ENCODE assay signal across 8 mouse cellular contexts in the genomic region with DNA sequence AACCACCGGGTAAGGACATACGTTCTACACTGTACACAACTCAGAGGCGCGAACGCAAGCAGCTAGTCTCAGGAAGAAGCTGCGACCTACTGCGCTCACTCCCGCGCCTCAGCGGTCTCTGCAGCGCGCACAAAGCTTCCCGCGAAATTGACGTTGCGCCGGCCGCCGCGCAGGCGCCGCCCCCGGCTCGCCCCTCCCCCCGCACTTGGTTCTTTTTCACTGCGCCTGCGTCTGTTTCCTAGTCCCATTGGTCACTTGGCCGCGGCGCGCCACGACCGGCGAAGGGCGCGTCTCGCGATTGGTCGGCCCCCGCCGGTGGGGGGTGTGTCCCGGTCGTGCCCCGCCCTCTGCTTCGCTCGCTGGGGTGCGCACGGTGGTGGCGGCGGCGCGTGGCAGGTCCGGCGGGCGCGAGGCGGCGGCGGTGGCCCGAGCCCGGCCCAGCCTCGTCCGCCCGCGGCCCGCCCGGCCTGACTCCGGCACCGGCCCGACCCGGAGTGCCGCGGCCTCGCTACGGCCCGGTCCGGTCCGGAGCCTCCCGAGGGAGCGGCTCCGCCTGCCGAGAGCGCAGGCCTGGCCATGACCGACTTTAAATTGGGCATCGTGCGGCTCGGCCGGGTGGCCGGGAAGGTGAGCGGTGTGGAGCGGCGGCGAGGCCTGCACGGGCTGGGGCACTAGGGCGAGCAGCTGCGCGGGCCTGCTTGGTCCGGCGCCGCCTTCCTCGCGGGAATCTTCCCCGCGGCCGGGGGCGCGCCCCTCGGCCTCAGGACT. TPM values are rescaled to one million over a fixed set of nuclear protein-coding genes. Genes with fewer than 3 reads are reported as not detected.
DNase-seq lines count a peak whose midpoint lies in the region; ATAC-seq and TF ChIP-seq lines count a peak whose summit lies in the region.

Gene Zmynd19, plus strand, starts transcription at position 372 of the 768 bp plus-strand sequence.

- peaks cover 7% of the 10 kb centered on the region for H3K27me3 ChIP-seq in C2C12 (ENCODE audit: control insufficient read depth, insufficient read depth, insufficient read length)
- H3K27me3 ChIP-seq in erythroblast, embryonic 14.5 days (ENCODE audit: control insufficient read depth), result no peaks in the 10 kb centered on the region
- peaks cover 4% of the 10 kb centered on the region for H3K27me3 ChIP-seq in heart, embryonic 12.5 days (replicated peaks)
- no peaks in the 10 kb centered on the region for H3K27me3 ChIP-seq in kidney, postnatal 0 days (ENCODE audit: insufficient read depth, low read length)
- no peaks in the 10 kb centered on the region for H3K27me3 ChIP-seq in liver, embryonic 11.5 days (replicated peaks; ENCODE audit: control insufficient read depth, insufficient read depth, low read length)
- H3K27me3 ChIP-seq in stomach, embryonic 14.5 days (ENCODE audit: control insufficient read depth, insufficient read depth, low read length), result no peaks in the 10 kb centered on the region

- under 1% methylated on average over 104 of the region's 108 CpGs for WGBS in heart, embryonic 12.5 days
- under 1% methylated on average over 92 of the region's 108 CpGs for WGBS in kidney, postnatal 0 days
- WGBS in liver, embryonic 11.5 days, result under 1% methylated on average over 97 of the region's 108 CpGs
- under 1% methylated on average over 98 of the region's 108 CpGs for WGBS in stomach, embryonic 14.5 days

- H3K4me2 ChIP-seq in heart, embryonic 12.5 days, result peak within 1 kb of the TSS; percentile 94
- H3K4me2 ChIP-seq in kidney, postnatal 0 days (ENCODE audit: low read length), result peak within 1 kb of the TSS; percentile 92
- H3K4me2 ChIP-seq in liver, embryonic 11.5 days, result peak within 1 kb of the TSS; percentile 98
- peak within 1 kb of the TSS; percentile 94 for H3K4me2 ChIP-seq in stomach, embryonic 14.5 days (replicated peaks; ENCODE audit: low read depth, low read length)

- ATAC-seq in heart, embryonic 12.5 days (ENCODE audit: insufficient number of reproducible peaks, low FRiP score), result peak; percentile 100
- ATAC-seq in kidney, postnatal 0 days (replicated peaks; ENCODE audit: low FRiP score, low read depth), result peak; percentile 98
- ATAC-seq in liver, embryonic 11.5 days (replicated peaks; ENCODE audit: low FRiP score), result peak; percentile 95
- peak; percentile 98 for ATAC-seq in stomach, embryonic 14.5 days (ENCODE audit: insufficient number of reproducible peaks, insufficient read depth, low FRiP score, low read depth)

- H3K79me2 ChIP-seq in C2C12 (ENCODE audit: control insufficient read depth, insufficient read depth), result peaks cover 28% of the 10 kb centered on the region

- peaks cover 57% of the 10 kb centered on the region for H3K4me1 ChIP-seq in erythroblast, embryonic 14.5 days (ENCODE audit: control insufficient read depth)
- peaks cover 15% of the 10 kb centered on the region for H3K4me1 ChIP-seq in heart, embryonic 12.5 days (replicated peaks)
- peaks cover 8% of the 10 kb centered on the region for H3K4me1 ChIP-seq in kidney, postnatal 0 days (replicated peaks; ENCODE audit: insufficient read depth, low read length)
- peaks cover 27% of the 10 kb centered on the region for H3K4me1 ChIP-seq in liver, embryonic 11.5 days (replicated peaks; ENCODE audit: control insufficient read depth, insufficient read depth, low read length)
- peaks cover 5% of the 10 kb centered on the region; the same call in 1 of the 2 replicates for H3K4me1 ChIP-seq in stomach, embryonic 14.5 days (ENCODE audit: control insufficient read depth, insufficient read depth, low read length)

- peaks cover 12% of the 10 kb centered on the region for H3K79me3 ChIP-seq in C2C12 (ENCODE audit: low read depth)

- peak; percentile 99 for DNase-seq in brain, embryonic 14.5 days (ENCODE audit: low read depth)
- DNase-seq in kidney, postnatal 0 days (ENCODE audit: low spot score), result peak; percentile 97
- peak; percentile 96 for DNase-seq in liver, embryonic 11.5 days (ENCODE audit: low spot score)
- DNase-seq in naive thymus-derived CD4-positive, alpha-beta T cell, adult 2 months (ENCODE audit: low read depth), result peak; percentile 98

- peak within 1 kb of the TSS; percentile 96 for H3ac ChIP-seq in C2C12 (ENCODE audit: control insufficient read depth, insufficient read length, low read depth)

- H3K4me3 ChIP-seq in C2C12 (ENCODE audit: insufficient read depth, poor library complexity, severe bottlenecking), result peak within 1 kb of the TSS; percentile 82
- peak within 1 kb of the TSS; percentile 91 for H3K4me3 ChIP-seq in erythroblast, embryonic 14.5 days (replicated peaks)
- H3K4me3 ChIP-seq in heart, embryonic 12.5 days, result peak within 1 kb of the TSS; percentile 92
- H3K4me3 ChIP-seq in kidney, postnatal 0 days (replicated peaks; ENCODE audit: low read depth, low read length), result peak within 1 kb of the TSS; percentile 81
- peak within 1 kb of the TSS; percentile 99 for H3K4me3 ChIP-seq in liver, embryonic 11.5 days (ENCODE audit: low read depth, low read length)
- H3K4me3 ChIP-seq in stomach, embryonic 14.5 days (ENCODE audit: low read depth, low read length), result peak within 1 kb of the TSS; percentile 90

- H3K9me3 ChIP-seq in erythroblast, embryonic 14.5 days (ENCODE audit: control insufficient read depth, low read length), result no peaks in the 10 kb centered on the region
- no peaks in the 10 kb centered on the region for H3K9me3 ChIP-seq in heart, embryonic 12.5 days (replicated peaks)
- no peaks in the 10 kb centered on the region for H3K9me3 ChIP-seq in kidney, postnatal 0 days (replicated peaks; ENCODE audit: low read length)
- no peaks in the 10 kb centered on the region for H3K9me3 ChIP-seq in liver, embryonic 11.5 days (ENCODE audit: control insufficient read depth, low read length)
- H3K9me3 ChIP-seq in stomach, embryonic 14.5 days (ENCODE audit: control insufficient read depth, low read depth, low read length), result no peaks in the 10 kb centered on the region

- peak within 1 kb of the TSS; percentile 95 for H3K9ac ChIP-seq in heart, embryonic 12.5 days
- peak within 1 kb of the TSS; percentile 88 for H3K9ac ChIP-seq in kidney, postnatal 0 days (ENCODE audit: low read depth, low read length)
- H3K9ac ChIP-seq in liver, embryonic 11.5 days (ENCODE audit: low read depth, low read length), result peak within 1 kb of the TSS; percentile 99
- peak within 1 kb of the TSS; percentile 87 for H3K9ac ChIP-seq in stomach, embryonic 14.5 days (replicated peaks; ENCODE audit: low read depth, low read length)

- TF ChIP-seq POLR2A in brain, embryonic 14.5 days (IDR thresholded peaks at IDR 0.05; ENCODE audit: borderline replicate concordance, extremely low read depth, insufficient read depth, insufficient read length, poor library complexity, severe bottlenecking), result peak; percentile 73

- no peak for TF ChIP-seq CTCF in C2C12 (IDR thresholded peaks at IDR 0.05; ENCODE audit: control insufficient read depth, insufficient read depth, insufficient read length)
- no peak for TF ChIP-seq CTCF in brain, embryonic 14.5 days (IDR thresholded peaks at IDR 0.05; ENCODE audit: borderline replicate concordance, extremely low read depth, insufficient read depth, insufficient read length)
- no peak for TF ChIP-seq CTCF in kidney, postnatal 0 days (IDR thresholded peaks at IDR 0.05; ENCODE audit: low read depth)

- H3K27ac ChIP-seq in heart, embryonic 12.5 days (ENCODE audit: poor library complexity, severe bottlenecking), result no peak within 1 kb of the TSS
- peak within 1 kb of the TSS; percentile 72 for H3K27ac ChIP-seq in kidney, postnatal 0 days
- peak within 1 kb of the TSS; percentile 77 for H3K27ac ChIP-seq in liver, embryonic 11.5 days (ENCODE audit: low read depth, low read length)
- 0 out of 2 replicates have a peak within 1 kb of the TSS, but pooled peaks have one; percentile 55 for H3K27ac ChIP-seq in stomach, embryonic 14.5 days (ENCODE audit: low read length)

- H3K36me3 ChIP-seq in C2C12 (ENCODE audit: control insufficient read depth, insufficient read depth), result peaks cover 32% of the 10 kb centered on the region
- H3K36me3 ChIP-seq in erythroblast, embryonic 14.5 days (ENCODE audit: control insufficient read depth), result peaks cover 35% of the 10 kb centered on the region
- peaks cover 30% of the 10 kb centered on the region for H3K36me3 ChIP-seq in heart, embryonic 12.5 days
- peaks cover 14% of the 10 kb centered on the region for H3K36me3 ChIP-seq in kidney, postnatal 0 days (ENCODE audit: insufficient read depth, low read length)
- H3K36me3 ChIP-seq in liver, embryonic 11.5 days (ENCODE audit: control insufficient read depth, insufficient read depth, low read length), result peaks cover 16% of the 10 kb centered on the region
- peaks cover 21% of the 10 kb centered on the region for H3K36me3 ChIP-seq in stomach, embryonic 14.5 days (ENCODE audit: control insufficient read depth, insufficient read depth, low read length)

TF ChIP-seq in C2C12, 6 proteins besides CTCF, POLR2A, EP300 and RAD21:
- TF ChIP-seq MAX (IDR thresholded peaks at IDR 0.05), result peak; percentile 0
- no peak for TF ChIP-seq USF1 (IDR thresholded peaks at IDR 0.05; ENCODE audit: low read depth)
TF ChIP-seq in C2C12: peak in this region for 1.

RNA-seq across cellular contexts. Expression of gene Zmynd19, which starts in this region (rescaled TPM):
- 35.8 TPM for polyA plus RNA-seq in C2C12 (2012; fragmentation: generic; extraction: Trizol)
- 38.4 and 43.1 TPM in 2 replicates for polyA plus RNA-seq in brain, embryonic 14.5 days (2012; rRNA removed)
- 0.67 and 1.1 TPM in 2 replicates for polyA plus RNA-seq in erythroblast, embryonic 14.5 days (2012)
- 12.5 and 13.0 TPM in 2 replicates for polyA plus RNA-seq in heart, embryonic 12.5 days (2016; fragmentation: Nextera tagmentation; extraction: Ambion mirVana)
- 11.7 and 12.2 TPM in 2 replicates for polyA plus RNA-seq in kidney, postnatal 0 days (2015; fragmentation: Nextera tagmentation; extraction: Ambion mirVana)
- polyA plus RNA-seq in liver, embryonic 11.5 days (2014; fragmentation: Nextera tagmentation; extraction: Ambion mirVana), result 46.0 and 47.3 TPM in 2 replicates
- 6.3 and 8.1 TPM in 2 replicates for polyA plus RNA-seq in stomach, embryonic 14.5 days (2014; fragmentation: Nextera tagmentation; extraction: Ambion mirVana)
